Mouse (Mus musculus) intestine, embryonic 16.5 days (tissue): ENCODE measurements around the gene Atp6v1b1. TPM values are rescaled to one million over a fixed set of nuclear protein-coding genes. Genes with fewer than 3 reads are reported as not detected.
"Not testable (repeated sequence)": the region's sequence is repeated elsewhere in the genome, so short reads cannot be mapped to it uniquely, and the experiment has no call there.

Experiments used
- ATAC-seq: fragments of 200-750 bp; cut with Nextera tagmentation; 2 replicates; pipeline ENCODE4 v1.8.0; 2017; ENCODE audit warnings: moderate TSS enrichment, moderate library complexity
- H3K27ac ChIP-seq: fragments of 300-500 bp; sonication (generic); 2 replicates; pipeline ENCODE4 v1.5.1; 2014; ENCODE audit warnings: mild to moderate bottlenecking, low read length
- H3K27me3 ChIP-seq: fragments of 300-500 bp; sonication (generic); replicated peaks from 2 replicates; pipeline ENCODE4 v1.6.1; 2014; ENCODE audit warnings: low read length, control low read depth, mixed read lengths; ENCODE audit not compliant: control insufficient read depth, insufficient read depth
- H3K36me3 ChIP-seq: fragments of 300-500 bp; sonication (generic); 2 replicates; pipeline ENCODE4 v1.6.1; 2014; ENCODE audit warnings: low read length, control low read depth; ENCODE audit not compliant: control insufficient read depth, insufficient read depth
- H3K4me1 ChIP-seq: fragments of 300-500 bp; sonication (generic); 2 replicates; pipeline ENCODE4 v1.6.1; 2014; ENCODE audit warnings: low read length, control low read depth, mixed read lengths; ENCODE audit not compliant: control insufficient read depth, insufficient read depth
- H3K4me2 ChIP-seq: fragments of 300-500 bp; sonication (generic); 2 replicates; pipeline ENCODE4 v1.6.1; 2014; ENCODE audit warnings: low read depth, low read length, control low read depth
- H3K4me3 ChIP-seq: fragments of 300-500 bp; sonication (generic); 2 replicates; pipeline ENCODE4 v1.5.1; 2014; ENCODE audit warnings: mild to moderate bottlenecking, low read length
- H3K9ac ChIP-seq: fragments of 300-500 bp; sonication (generic); 2 replicates; pipeline ENCODE4 v1.6.1; 2014; ENCODE audit warnings: low read depth, low read length
- H3K9me3 ChIP-seq: fragments of 300-500 bp; sonication (generic); 2 replicates; pipeline ENCODE4 v1.6.1; 2016; ENCODE audit warnings: low read length, control low read depth; ENCODE audit not compliant: control insufficient read depth
- WGBS: fragments of 180-500 bp; shearing (Covaris S2); extraction: QIAGEN DNeasy Blood & Tissue Kit; methylation state at CpG from one replicate; pipeline ENCODE4 v1.1.7; 2014; 5-methylcytosine and 5-hydroxymethylcytosine counted together
- polyA plus RNA-seq: library from polyadenylated mRNA; unstranded; fragments of >200 nt; fragmentation: Nextera tagmentation; extraction: Ambion mirVana; gene quantifications from 2 replicates; pipeline ENCODE4 v1.2.1, GENCODE M21; 2015

Atp6v1b1 gene
- polyA plus RNA-seq, 1 experiment from 2014 or later: not detected

- H3K4me1 ChIP-seq: no peaks in the 10 kb centered on the region
- no peak overlapping the region for H3K4me3 ChIP-seq
- 72% methylated on average over 7 of the region's 7 CpGs for WGBS
- H3K9me3 ChIP-seq: no peaks in the 10 kb centered on the region
- no peak overlapping the region for H3K9ac ChIP-seq
- no peak for ATAC-seq
- H3K27me3 ChIP-seq: no peaks in the 10 kb centered on the region
- H3K27ac ChIP-seq: no peak overlapping the region
- no peaks in the 10 kb centered on the region for H3K36me3 ChIP-seq
- no peak overlapping the region for H3K4me2 ChIP-seq
Measured at GRCm38 (mm10) chr6:83788554-83788953, 45.8 kb downstream of the Atp6v1b1 start.

DNA sequence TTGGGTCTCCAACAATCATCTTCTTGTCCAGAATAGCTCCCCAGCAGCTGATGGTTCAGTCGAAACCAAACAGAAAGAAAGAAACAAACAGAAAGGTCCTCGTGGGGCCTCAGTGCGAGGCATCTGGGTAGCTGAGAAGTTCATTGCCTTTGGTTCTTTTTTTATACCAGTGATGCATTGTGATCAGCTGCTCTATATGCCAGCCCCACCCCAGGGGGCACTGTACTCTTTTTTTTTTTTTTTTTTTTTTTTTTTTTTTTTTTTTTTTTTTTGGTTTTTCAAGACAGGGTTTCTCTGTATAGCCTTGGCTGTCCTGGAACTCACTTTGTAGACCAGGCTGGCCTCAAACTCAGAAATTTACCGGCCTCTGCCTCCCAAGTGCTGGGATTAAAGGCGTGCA lies 47.7 kb downstream of the Atp6v1b1 start:
- H3K4me2 ChIP-seq, H3K4me1 ChIP-seq, H3K9me3 ChIP-seq, H3K36me3 ChIP-seq, H3K9ac ChIP-seq, H3K27me3 ChIP-seq, H3K27ac ChIP-seq, ATAC-seq, H3K4me3 ChIP-seq: not testable (repeated sequence)
- WGBS: 80% methylated on average over 5 of the region's 5 CpGs

GRCm38 (mm10) chr6:83791251-83791890 lies 48.6 kb downstream of the Atp6v1b1 start:
- WGBS: 74% methylated on average over 4 of the region's 4 CpGs
- ATAC-seq: no peak

DNA sequence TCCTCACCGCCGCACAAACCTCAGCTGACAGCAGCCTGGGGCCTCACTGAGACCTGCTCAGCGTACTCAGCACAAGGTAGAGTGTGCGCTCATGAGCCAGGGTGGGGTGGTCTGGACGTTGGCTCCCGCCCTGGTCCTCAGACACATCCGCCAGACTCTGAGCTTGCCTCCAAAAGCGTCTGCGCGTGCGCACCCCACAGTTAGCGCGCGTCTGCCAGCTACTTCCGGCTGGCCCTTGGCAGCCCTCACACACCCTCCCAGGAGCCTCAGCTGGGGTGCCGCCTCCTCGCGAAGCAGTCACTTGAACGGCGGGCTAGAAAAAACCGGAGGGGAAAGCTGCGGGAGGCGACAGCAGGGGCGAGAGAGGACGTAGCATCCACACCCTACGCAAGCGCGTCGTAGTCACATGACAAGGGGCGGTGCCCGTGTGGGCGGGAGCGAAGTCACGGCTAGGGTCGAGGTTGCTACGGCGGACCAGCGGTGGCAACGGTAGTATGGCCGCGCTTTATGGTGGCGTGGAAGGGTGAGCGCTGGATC lies 52.0 kb downstream of the Atp6v1b1 start, which contains the start of gene Nagk:
Gene Nagk (plus strand): TSS at position 223 of the 537 bp plus-strand sequence.
- WGBS: under 1% methylated on average over 43 of the region's 43 CpGs

More at GRCm38 (mm10) chr6:83791251-83791890, 48.6 kb downstream of the Atp6v1b1 start:
- no peak overlapping the region for H3K27ac ChIP-seq
- H3K4me2 ChIP-seq: no peak overlapping the region
- H3K9ac ChIP-seq: no peak overlapping the region
- H3K4me3 ChIP-seq: no peak overlapping the region
- no peaks in the 10 kb centered on the region for H3K27me3 ChIP-seq
- H3K36me3 ChIP-seq: no peaks in the 10 kb centered on the region
- H3K4me1 ChIP-seq: peaks cover 3% of the 10 kb centered on the region; the same call in 1 of the 2 replicates
- no peaks in the 10 kb centered on the region for H3K9me3 ChIP-seq

GRCm38 (mm10) chr6:83795492-83795900 lies 52.7 kb downstream of the Atp6v1b1 start:
- H3K9ac ChIP-seq: peak overlapping the region; percentile 86
- 3% methylated on average over 13 of the region's 13 CpGs for WGBS
- no peaks in the 10 kb centered on the region for H3K36me3 ChIP-seq
- H3K4me1 ChIP-seq: peaks cover 7% of the 10 kb centered on the region; the same call in 1 of the 2 replicates
- H3K27ac ChIP-seq: peak overlapping the region; percentile 98
- H3K27me3 ChIP-seq: no peaks in the 10 kb centered on the region
- no peaks in the 10 kb centered on the region for H3K9me3 ChIP-seq
- ATAC-seq: peak; percentile 55
- H3K4me3 ChIP-seq: peak overlapping the region; percentile 77
- peak overlapping the region; percentile 89 for H3K4me2 ChIP-seq

More for the DNA sequence above, 52.0 kb downstream of the Atp6v1b1 start, which contains the start of gene Nagk:
- Histone ChIP-seq H3K27me3 (no peaks in the 10 kb centered on the region), H3K9me3 (no peaks in the 10 kb centered on the region), H3K4me3 (peak within 1 kb of the TSS; percentile 77), H3K36me3 (no peaks in the 10 kb centered on the region), H3K27ac (peak within 1 kb of the TSS; percentile 98), H3K4me2 (peak within 1 kb of the TSS; percentile 89), H3K4me1 (peaks cover 7% of the 10 kb centered on the region; the same call in 1 of the 2 replicates), H3K9ac (peak within 1 kb of the TSS; percentile 86)
- peak; percentile 94 for ATAC-seq

DNA sequence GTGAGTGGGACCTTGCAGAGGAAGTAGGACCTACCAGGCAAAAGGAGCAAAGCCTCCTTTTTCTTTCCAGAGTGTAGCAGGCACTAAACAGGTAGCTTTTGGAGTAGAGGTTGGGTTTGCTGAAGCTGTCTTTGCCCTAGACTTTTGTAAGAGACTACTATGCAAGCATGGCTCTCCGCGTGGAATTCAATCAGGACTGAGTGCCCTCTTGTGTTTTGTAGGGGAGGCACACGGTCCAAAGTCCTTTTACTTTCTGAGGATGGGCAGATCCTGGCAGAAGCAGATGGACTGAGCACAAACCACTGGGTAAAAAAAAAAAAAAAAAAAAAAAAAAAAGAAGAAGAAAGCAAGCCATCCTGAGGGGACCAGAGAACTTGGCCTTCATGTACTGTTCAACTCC lies 53.9 kb downstream of the Atp6v1b1 start:
- peaks cover 7% of the 10 kb centered on the region; the same call in 1 of the 2 replicates for H3K4me1 ChIP-seq

GRCm38 (mm10) chr6:83802033-83802432 lies 59.2 kb downstream of the Atp6v1b1 start:
- Histone ChIP-seq H3K27ac (no peak overlapping the region), H3K4me1 (peaks cover 2% of the 10 kb centered on the region; the same call in 1 of the 2 replicates), H3K4me3 (no peak overlapping the region), H3K27me3 (no peaks in the 10 kb centered on the region), H3K36me3 (peaks cover 5% of the 10 kb centered on the region), H3K9ac (no peak overlapping the region), H3K4me2 (no peak overlapping the region), H3K9me3 (no peaks in the 10 kb centered on the region)
- 90% methylated on average over 5 of the region's 5 CpGs for WGBS
- no peak for ATAC-seq

More for the DNA sequence above, 53.9 kb downstream of the Atp6v1b1 start:
- Histone ChIP-seq H3K4me2 (peak overlapping the region; percentile 89), H3K27me3 (no peaks in the 10 kb centered on the region), H3K9me3 (no peaks in the 10 kb centered on the region), H3K4me3 (no peak overlapping the region), H3K36me3 (no peaks in the 10 kb centered on the region), H3K27ac (peak overlapping the region; percentile 98), H3K9ac (no peak overlapping the region)
- WGBS: 39% methylated on average over 3 of the region's 3 CpGs
- no peak for ATAC-seq

DNA sequence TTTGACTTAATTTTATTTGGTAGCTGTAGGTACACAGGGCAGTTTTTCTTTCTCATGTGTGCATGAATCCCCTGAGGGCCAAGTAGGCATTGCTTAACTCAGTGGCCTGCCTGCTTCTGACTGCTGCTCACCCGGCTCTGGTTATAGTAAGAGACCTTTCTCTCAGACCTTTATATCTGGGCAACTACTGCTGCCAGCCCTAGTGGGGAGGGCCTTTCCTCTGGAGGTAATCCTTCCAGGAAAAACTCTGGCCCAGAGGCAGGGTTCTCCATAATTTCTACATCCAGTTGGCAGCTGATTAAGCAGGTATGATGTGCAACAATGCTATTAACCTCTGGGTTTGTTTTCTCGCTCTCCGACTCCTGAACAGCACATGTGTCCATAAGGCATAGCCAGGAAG lies 60.1 kb downstream of the Atp6v1b1 start:
- H3K9me3 ChIP-seq: no peaks in the 10 kb centered on the region
- peaks cover 5% of the 10 kb centered on the region for H3K36me3 ChIP-seq
- H3K4me2 ChIP-seq: no peak overlapping the region
- no peak for ATAC-seq
- no peak overlapping the region for H3K4me3 ChIP-seq
- H3K27ac ChIP-seq: no peak overlapping the region
- H3K9ac ChIP-seq: no peak overlapping the region
- H3K27me3 ChIP-seq: no peaks in the 10 kb centered on the region
- WGBS: 89% methylated on average over 3 of the region's 3 CpGs
- peaks cover 1% of the 10 kb centered on the region; the same call in 1 of the 2 replicates for H3K4me1 ChIP-seq
